Mouse (Mus musculus): ENCODE measurements around the gene Rwdd1. TPM values are rescaled to one million over a fixed set of nuclear protein-coding genes. Genes with fewer than 3 reads are reported as not detected.
"Not testable (repeated sequence)": the region's sequence is repeated elsewhere in the genome, so short reads cannot be mapped to it uniquely, and the experiment has no call there.

Rwdd1 gene
- polyA plus RNA-seq, 1 experiment: 72.3 TPM

DNA sequence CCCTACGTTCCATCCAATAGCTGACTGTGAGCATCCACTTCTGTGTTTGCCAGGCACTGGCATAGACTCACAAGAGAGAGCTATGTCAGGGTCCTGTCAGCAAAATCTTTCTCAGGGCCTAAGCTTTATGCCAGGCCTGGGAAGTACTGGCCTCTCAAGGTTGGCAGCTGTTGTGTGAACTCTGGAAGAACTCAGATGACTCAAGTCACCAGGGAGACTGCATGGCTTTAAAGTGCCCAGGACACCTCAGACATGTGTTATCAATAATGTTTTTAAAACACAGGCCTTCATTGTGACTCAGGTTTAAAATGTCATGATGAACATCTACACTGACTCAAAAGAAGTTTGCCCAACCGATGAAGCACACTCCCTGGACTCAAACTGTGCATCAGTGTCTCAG lies 6.2 kb downstream of the Rwdd1 start:
- H3K27ac ChIP-seq (ENCODE audit: insufficient read depth, low read length): no peak overlapping the region
- peaks cover 4% of the 10 kb centered on the region for H3K4me1 ChIP-seq (ENCODE audit: control insufficient read depth, insufficient read depth, low read length)
- no peak for TF ChIP-seq CTCF (IDR thresholded peaks at IDR 0.05; ENCODE audit: extremely low read depth, insufficient read depth, low read length)
- TF ChIP-seq POLR2A (IDR thresholded peaks at IDR 0.05; ENCODE audit: extremely low read depth, insufficient read depth, low read length): no peak
- H3K4me3 ChIP-seq (ENCODE audit: insufficient read depth, low read length): no peak overlapping the region

- TF ChIP-seq CTCF (IDR thresholded peaks at IDR 0.05; ENCODE audit: extremely low read depth, insufficient read depth, low read length) (no peak), POLR2A (IDR thresholded peaks at IDR 0.05; ENCODE audit: extremely low read depth, insufficient read depth, low read length) (no peak)
- Histone ChIP-seq H3K4me3 (ENCODE audit: insufficient read depth, low read length) (no peak overlapping the region), H3K4me1 (ENCODE audit: control insufficient read depth, insufficient read depth, low read length) (peaks cover 2% of the 10 kb centered on the region; the same call in 1 of the 2 replicates), H3K27ac (ENCODE audit: insufficient read depth, low read length) (no peak overlapping the region)
Measured at GRCm38 (mm10) chr10:34012581-34012980, 6.8 kb downstream of the Rwdd1 start.

- TF ChIP-seq CTCF (IDR thresholded peaks at IDR 0.05; ENCODE audit: extremely low read depth, insufficient read depth, low read length) (no peak), POLR2A (IDR thresholded peaks at IDR 0.05; ENCODE audit: extremely low read depth, insufficient read depth, low read length) (no peak)
Measured at GRCm38 (mm10) chr10:33998397-33998796, 21.0 kb downstream of the Rwdd1 start.

GRCm38 (mm10) chr10:33996686-33997085 lies 22.7 kb downstream of the Rwdd1 start:
- H3K4me1 ChIP-seq (ENCODE audit: control insufficient read depth, insufficient read depth, low read length); H3K4me3 ChIP-seq (ENCODE audit: insufficient read depth, low read length); H3K27ac ChIP-seq (ENCODE audit: insufficient read depth, low read length): not testable (repeated sequence)

More at GRCm38 (mm10) chr10:33998397-33998796, 21.0 kb downstream of the Rwdd1 start:
- Histone ChIP-seq H3K4me3 (ENCODE audit: insufficient read depth, low read length) (no peak overlapping the region), H3K27ac (ENCODE audit: insufficient read depth, low read length) (no peak overlapping the region), H3K4me1 (ENCODE audit: control insufficient read depth, insufficient read depth, low read length) (no peaks in the 10 kb centered on the region)

GRCm38 (mm10) chr10:33986771-33987170 lies 32.7 kb downstream of the Rwdd1 start:
- no peak overlapping the region for H3K4me3 ChIP-seq (ENCODE audit: insufficient read depth, low read length)
- H3K27ac ChIP-seq (ENCODE audit: insufficient read depth, low read length): no peak overlapping the region
- H3K4me1 ChIP-seq (ENCODE audit: control insufficient read depth, insufficient read depth, low read length): no peaks in the 10 kb centered on the region
- TF ChIP-seq POLR2A (IDR thresholded peaks at IDR 0.05; ENCODE audit: extremely low read depth, insufficient read depth, low read length) (no peak), CTCF (IDR thresholded peaks at IDR 0.05; ENCODE audit: extremely low read depth, insufficient read depth, low read length) (peak; percentile 94)

- Histone ChIP-seq H3K4me3 (ENCODE audit: insufficient read depth, low read length) (no peak overlapping the region), H3K4me1 (ENCODE audit: control insufficient read depth, insufficient read depth, low read length) (no peaks in the 10 kb centered on the region), H3K27ac (ENCODE audit: insufficient read depth, low read length) (no peak overlapping the region)
- no peak for TF ChIP-seq POLR2A (IDR thresholded peaks at IDR 0.05; ENCODE audit: extremely low read depth, insufficient read depth, low read length)
- TF ChIP-seq CTCF (IDR thresholded peaks at IDR 0.05; ENCODE audit: extremely low read depth, insufficient read depth, low read length): no peak
Measured at GRCm38 (mm10) chr10:33974781-33975494, 44.5 kb downstream of the Rwdd1 start.

DNA sequence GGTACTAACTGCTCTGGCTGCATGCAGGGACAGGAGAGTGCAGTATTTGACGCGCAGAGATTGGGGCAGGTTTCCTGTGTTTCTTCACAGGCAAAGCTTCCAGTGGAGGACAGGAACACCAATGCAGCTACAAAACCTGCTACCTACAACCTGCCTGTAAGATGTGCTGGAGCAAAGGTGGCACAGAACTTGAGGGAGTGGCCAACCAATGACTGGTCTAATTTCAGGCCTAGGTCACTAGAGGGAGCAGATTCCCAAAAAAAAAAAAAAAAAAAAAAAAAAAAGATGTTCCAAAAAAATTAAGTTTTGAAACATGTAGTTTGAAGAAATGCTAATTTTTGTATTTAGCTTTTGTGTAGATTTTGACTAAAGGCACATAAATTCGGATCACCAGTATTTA lies 66.9 kb downstream of the Rwdd1 start:
- TF ChIP-seq CTCF (IDR thresholded peaks at IDR 0.05; ENCODE audit: extremely low read depth, insufficient read depth, low read length) (no peak), POLR2A (IDR thresholded peaks at IDR 0.05; ENCODE audit: extremely low read depth, insufficient read depth, low read length) (no peak)
- Histone ChIP-seq H3K4me3 (ENCODE audit: insufficient read depth, low read length) (no peak overlapping the region), H3K4me1 (ENCODE audit: control insufficient read depth, insufficient read depth, low read length) (peaks cover 1% of the 10 kb centered on the region; the same call in 1 of the 2 replicates), H3K27ac (ENCODE audit: insufficient read depth, low read length) (no peak overlapping the region)

DNA sequence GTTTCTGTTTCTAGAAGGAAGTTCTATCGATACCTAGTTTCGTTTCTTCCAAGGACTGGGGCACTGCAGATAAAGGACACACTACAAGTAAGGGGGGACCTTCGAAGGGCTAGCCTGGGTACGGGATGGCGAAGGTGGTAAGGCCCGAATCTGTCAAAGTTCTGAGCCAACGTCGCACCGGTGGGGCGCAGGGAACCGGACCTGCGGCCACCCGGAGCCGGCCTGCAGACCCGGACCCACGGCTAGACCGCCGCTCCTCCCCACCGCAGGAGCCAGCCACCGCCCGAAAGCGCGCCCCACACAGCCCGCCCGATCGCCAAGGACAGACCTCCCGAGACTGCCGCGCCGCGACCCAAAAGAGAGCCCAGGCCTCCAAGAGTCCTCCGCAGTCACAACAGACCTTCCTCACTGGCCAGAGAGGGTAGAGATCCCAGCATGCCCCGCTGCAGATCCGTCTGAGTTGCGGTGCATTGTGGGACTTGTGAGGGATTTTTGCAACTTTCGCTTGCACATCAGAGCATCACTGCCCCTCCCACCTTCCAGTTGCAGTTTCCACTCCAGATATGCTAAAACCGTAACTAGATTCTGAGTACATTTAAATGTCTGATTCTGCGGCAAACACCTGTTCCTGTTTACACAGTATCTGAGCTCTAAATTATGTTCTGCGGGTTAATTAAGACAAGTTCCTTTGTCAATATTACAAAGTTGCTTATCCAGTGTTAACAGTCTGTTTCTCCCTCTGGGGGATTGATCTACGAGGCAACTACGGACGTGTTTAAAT lies 68.4 kb downstream of the Rwdd1 start, which contains the start of gene Zup1:
Gene Zup1, minus strand, starts transcription at position 467 of the 781 bp plus-strand sequence.
- H3K4me1 ChIP-seq (ENCODE audit: control insufficient read depth, insufficient read depth, low read length): peaks cover 1% of the 10 kb centered on the region; the same call in 1 of the 2 replicates
- H3K27ac ChIP-seq (ENCODE audit: insufficient read depth, low read length): 0 out of 2 replicates have a peak within 1 kb of the TSS, but pooled peaks have one; percentile 52
- peak within 1 kb of the TSS; percentile 89 for H3K4me3 ChIP-seq (ENCODE audit: insufficient read depth, low read length)
- TF ChIP-seq POLR2A (IDR thresholded peaks at IDR 0.05; ENCODE audit: extremely low read depth, insufficient read depth, low read length) (peak; percentile 87), CTCF (IDR thresholded peaks at IDR 0.05; ENCODE audit: extremely low read depth, insufficient read depth, low read length) (no peak)

Other genes starting within 250 kb of the Rwdd1 start
- not detected in 2 replicates for gene Sult3a2, start 232.9 kb downstream of the Rwdd1 start, polyA plus RNA-seq (2012; rRNA removed)
- gene Sult3a1, start 161.9 kb downstream of the Rwdd1 start, polyA plus RNA-seq (2012; rRNA removed): 0.10 TPM in 1 of 2 replicates, not detected in the other
- gene Rsph4a, start 114.5 kb downstream of the Rwdd1 start, polyA plus RNA-seq (2012; rRNA removed): 0.49 and 1.0 TPM in 2 replicates
- 7.6 and 8.0 TPM in 2 replicates for gene Zup1, start 68.4 kb downstream of the Rwdd1 start, polyA plus RNA-seq (2012; rRNA removed)
- 0.19 TPM in 1 of 2 replicates, not detected in the other for gene Trappc3l, start 18.0 kb upstream of the Rwdd1 start, polyA plus RNA-seq (2012; rRNA removed)
- gene Calhm4, start 24.7 kb upstream of the Rwdd1 start, polyA plus RNA-seq (2012; rRNA removed): 0.02 TPM in 1 of 2 replicates, not detected in the other
- 2.0 and 2.4 TPM in 2 replicates for gene Calhm5, start 76.9 kb upstream of the Rwdd1 start, polyA plus RNA-seq (2012; rRNA removed)
- gene Calhm6, start 108.4 kb upstream of the Rwdd1 start, polyA plus RNA-seq (2012; rRNA removed): 0.42 and 0.56 TPM in 2 replicates
- gene Dse, start 188.1 kb upstream of the Rwdd1 start, polyA plus RNA-seq (2012; rRNA removed): 2.7 and 2.8 TPM in 2 replicates